Mouse (Mus musculus) MEL (cell line): ENCODE measurements around the gene Ubtd2. TPM values are rescaled to one million over a fixed set of nuclear protein-coding genes. Genes with fewer than 3 reads are reported as not detected.

Experiments
- DNase-seq: peaks from one replicate; pipeline ENCODE4 v3.0.0; 2011; ENCODE audit warnings: low read depth, low spot score
- H3K27ac ChIP-seq: 2 replicates; pipeline ENCODE4 v1.5.1; 2012; ENCODE audit warnings: low read depth, mild to moderate bottlenecking, control low read depth, low read length, moderate library complexity; ENCODE audit not compliant: control insufficient read depth
- H3K27me3 ChIP-seq, 2 experiments: fragments of 150-350 bp in 1 of 2; sonication (generic) in 1 of 2; 2 replicates each; pipeline ENCODE4 v1.6.1; 2012; ENCODE audit warnings: low read length in 2 of 2, mild to moderate bottlenecking in 2 of 2, improper control_type of control experiment in 1 of 2, moderate library complexity in 1 of 2; ENCODE audit not compliant: insufficient read depth in 2 of 2, control insufficient read depth in 1 of 2
- H3K36me3 ChIP-seq, 2 experiments: 2 replicates each; pipeline ENCODE4 v1.6.1; 2012 to 2014; ENCODE audit warnings: low read length in 2 of 2, improper control_type of control experiment in 1 of 2, inconsistent platforms in 1 of 2, mild to moderate bottlenecking in 1 of 2; ENCODE audit not compliant: insufficient read depth in 2 of 2, control insufficient read depth in 1 of 2
- H3K4me1 ChIP-seq, 2 experiments: fragments of 150-350 bp in 1 of 2; sonication (generic) in 1 of 2; 2 replicates each; pipeline ENCODE4 v1.6.1; 2012; ENCODE audit warnings: low read length in 2 of 2, improper control_type of control experiment in 1 of 2, mild to moderate bottlenecking in 1 of 2; ENCODE audit not compliant: insufficient read depth in 2 of 2, control insufficient read depth in 1 of 2
- H3K4me3 ChIP-seq, 2 experiments: fragments of 150-350 bp in 1 of 2; sonication (generic) in 1 of 2; 2 replicates each; pipeline ENCODE4 v1.5.1; 2012; ENCODE audit warnings: low read depth in 2 of 2, low read length in 2 of 2, mild to moderate bottlenecking in 2 of 2, moderate library complexity in 2 of 2, control low read depth in 1 of 2, improper control_type of control experiment in 1 of 2; ENCODE audit not compliant: control insufficient read depth in 1 of 2, insufficient read depth in 1 of 2
- H3K79me2 ChIP-seq: 2 replicates; pipeline ENCODE4 v1.6.1; 2012; ENCODE audit warnings: mild to moderate bottlenecking, low read length, moderate library complexity; ENCODE audit not compliant: control insufficient read depth, poor library complexity, insufficient read depth
- H3K9ac ChIP-seq: 2 replicates; pipeline ENCODE4 v1.6.1; 2012; ENCODE audit warnings: low read depth, mild to moderate bottlenecking, control low read depth, low read length, moderate library complexity; ENCODE audit not compliant: control insufficient read depth, poor library complexity, severe bottlenecking
- H3K9me3 ChIP-seq: fragments of 150-350 bp; sonication (generic); replicated peaks from 2 replicates; pipeline ENCODE4 v1.6.1; 2012; ENCODE audit warnings: mild to moderate bottlenecking, low read length, improper control_type of control experiment, moderate library complexity; ENCODE audit not compliant: insufficient read depth
- BHLHE40 ChIP-seq: IDR thresholded peaks from 2 replicates; pipeline ENCODE4 v1.6.1; 2012; ENCODE audit warnings: low read depth, mild to moderate bottlenecking, inconsistent platforms, low read length, improper control_type of control experiment, borderline replicate concordance
- CHD1 ChIP-seq: IDR thresholded peaks from 2 replicates; pipeline ENCODE4 v1.6.1; 2012; ENCODE audit warnings: low read depth, mild to moderate bottlenecking, inconsistent platforms, low read length, improper control_type of control experiment
- E2F4 ChIP-seq: IDR thresholded peaks from 2 replicates; pipeline ENCODE4 v1.6.1; 2011; ENCODE audit warnings: low read depth, low read length, improper control_type of control experiment, borderline replicate concordance
- GABPA ChIP-seq: IDR thresholded peaks from 2 replicates; pipeline ENCODE4 v1.6.1; 2012; ENCODE audit warnings: low read depth, mild to moderate bottlenecking, inconsistent platforms, low read length, improper control_type of control experiment, moderate library complexity
- GATA1 ChIP-seq: IDR thresholded peaks from 2 replicates; pipeline ENCODE4 v1.6.1; 2011; ENCODE audit warnings: low read depth, low read length, improper control_type of control experiment
- JUND ChIP-seq: IDR thresholded peaks from 2 replicates; pipeline ENCODE4 v1.6.1; 2011; ENCODE audit warnings: low read depth, mild to moderate bottlenecking, improper control_type of control experiment, low read length
- MAFK ChIP-seq: IDR thresholded peaks from 2 replicates; pipeline ENCODE4 v1.6.1; 2011; ENCODE audit warnings: low read depth, mild to moderate bottlenecking, low read length, improper control_type of control experiment, borderline replicate concordance
- MEF2A ChIP-seq: IDR thresholded peaks from 2 replicates; pipeline ENCODE4 v1.6.1; 2014; ENCODE audit warnings: low read depth, mild to moderate bottlenecking, inconsistent platforms, low read length, improper control_type of control experiment; ENCODE audit not compliant: poor library complexity, insufficient replicate concordance, severe bottlenecking; ENCODE audit errors: extremely low read depth
- MYC ChIP-seq: IDR thresholded peaks from 2 replicates; pipeline ENCODE4 v1.6.1; 2011; ENCODE audit warnings: low read depth, mild to moderate bottlenecking, low read length, improper control_type of control experiment, moderate library complexity
- POLR2AphosphoS2 ChIP-seq: IDR thresholded peaks from 2 replicates; pipeline ENCODE4 v1.6.1; 2011; ENCODE audit warnings: low read length, improper control_type of control experiment
- SIN3A ChIP-seq: IDR thresholded peaks from 2 replicates; pipeline ENCODE4 v1.6.1; 2012; ENCODE audit warnings: low read length, improper control_type of control experiment, inconsistent platforms
- SMC3 ChIP-seq: IDR thresholded peaks from 2 replicates; pipeline ENCODE4 v1.6.1; 2011; ENCODE audit warnings: low read depth, low read length, improper control_type of control experiment
- TBP ChIP-seq: IDR thresholded peaks from 2 replicates; pipeline ENCODE4 v1.8.0; 2011; ENCODE audit warnings: low read depth, low read length, improper control_type of control experiment
- TCF12 ChIP-seq: IDR thresholded peaks from 2 replicates; pipeline ENCODE4 v1.6.1; 2014; ENCODE audit warnings: low read depth, mild to moderate bottlenecking, inconsistent platforms, low read length, improper control_type of control experiment, moderate library complexity
- UBTF ChIP-seq: IDR thresholded peaks from 2 replicates; pipeline ENCODE4 v1.6.1; 2012; ENCODE audit warnings: low read depth, mild to moderate bottlenecking, inconsistent platforms, low read length, improper control_type of control experiment, moderate library complexity, borderline replicate concordance; ENCODE audit not compliant: insufficient read depth
- USF1 ChIP-seq: IDR thresholded peaks from 2 replicates; pipeline ENCODE4 v1.6.1; 2014; ENCODE audit warnings: low read depth, mild to moderate bottlenecking, inconsistent platforms, low read length, improper control_type of control experiment, moderate library complexity
- ZMIZ1 ChIP-seq: IDR thresholded peaks from 2 replicates; pipeline ENCODE4 v1.6.1; 2012; ENCODE audit warnings: low read depth, mild to moderate bottlenecking, inconsistent platforms, low read length, improper control_type of control experiment, moderate library complexity
- ZNF384 ChIP-seq: IDR thresholded peaks from 2 replicates; pipeline ENCODE4 v1.6.1; 2012; ENCODE audit warnings: low read depth, mild to moderate bottlenecking, inconsistent platforms, low read length, improper control_type of control experiment
- polyA plus RNA-seq, 2 experiments: library from polyadenylated mRNA; stranded (reverse) in 1 of 2; unstranded in 1 of 2; fragments of >175 nt in 1 of 2; fragments of >200 nt in 1 of 2; gene quantifications; 2 replicates each; pipeline versions ENCODE4 v1.2.1 to v1.2.4; 2012; ENCODE audit warnings: low replicate concordance in 2 of 2, low read depth in 1 of 2; ENCODE audit not compliant: insufficient read length in 2 of 2, insufficient read depth in 1 of 2, missing spikeins in 1 of 2
- total RNA-seq: library from RNA; depleted of rRNA; stranded (reverse); fragments of 300-350 nt; gene quantifications from 2 replicates; pipeline ENCODE4 v1.2.3, GENCODE M21; 2012

Gene Ubtd2
- total and polyA plus RNA-seq, 3 experiments: 25.7 to 28.7 TPM; not detected in 1

DNA sequence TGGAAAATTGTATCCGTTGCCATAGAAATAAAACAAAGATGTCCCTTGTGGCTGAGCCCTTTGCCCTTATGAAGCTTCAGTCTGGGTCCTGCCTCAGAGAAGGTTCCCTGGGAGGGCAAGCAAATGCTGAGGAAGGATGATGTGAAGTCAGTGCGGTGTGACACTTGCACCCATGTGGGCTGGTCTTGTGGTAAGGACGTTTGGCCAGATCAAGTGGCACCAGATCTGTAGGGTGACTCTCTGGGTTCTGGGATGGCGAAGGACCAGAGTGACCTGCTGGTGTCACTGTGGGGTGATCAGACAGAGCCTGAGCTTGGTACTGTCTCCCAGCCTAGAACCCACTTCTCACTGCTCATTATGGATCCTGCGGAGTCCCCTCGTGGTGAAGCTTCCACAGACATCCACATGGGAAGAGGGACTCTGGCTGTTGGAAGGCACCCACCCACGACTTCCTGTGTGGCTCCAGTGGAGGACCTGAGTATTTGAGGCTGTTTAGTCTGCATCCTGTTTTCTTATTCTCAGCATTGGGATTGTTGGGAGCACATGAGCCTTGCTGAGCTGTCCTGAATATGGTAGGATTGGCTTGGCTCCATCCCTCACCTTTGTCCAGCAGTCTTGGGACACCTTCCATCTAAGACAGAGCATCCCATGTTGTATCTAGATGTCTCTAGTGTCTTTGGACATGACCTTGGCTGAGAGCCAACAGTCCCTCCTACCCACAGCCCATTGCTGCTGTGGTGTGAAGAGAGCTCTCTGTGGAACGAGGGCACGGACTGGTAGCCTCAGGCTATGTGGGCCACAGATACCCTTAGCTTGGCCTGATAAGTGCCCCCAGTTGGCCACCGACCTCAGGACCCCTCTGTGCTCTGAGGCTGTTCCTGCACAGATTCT is 106.5 kb downstream of the Ubtd2 start:
- H3K27ac ChIP-seq: no peak overlapping the region
- DNase-seq: no peak
- no peak overlapping the region for H3K9ac ChIP-seq
- no peaks in the 10 kb centered on the region for H3K79me2 ChIP-seq
- H3K36me3 ChIP-seq: peaks cover 0 to 15% of the 10 kb centered on the region in 2 experiments; a peak in 2 of 4 replicates
- no peaks in the 10 kb centered on the region for H3K9me3 ChIP-seq
- H3K4me3 ChIP-seq: no peak overlapping the region
- TF ChIP-seq UBTF (no peak), ZNF384 (no peak), SMC3 (no peak), GABPA (no peak), JUND (no peak), TBP (no peak), SIN3A (no peak), MEF2A (no peak), MAFK (no peak), POLR2AphosphoS2 (no peak), MYC (no peak), TCF12 (no peak), BHLHE40 (no peak), USF1 (no peak), ZMIZ1 (no peak), CHD1 (no peak), E2F4 (no peak)
- H3K4me1 ChIP-seq: peaks cover 4 to 31% of the 10 kb centered on the region in 2 experiments
- no peaks in the 10 kb centered on the region for H3K27me3 ChIP-seq

DNA sequence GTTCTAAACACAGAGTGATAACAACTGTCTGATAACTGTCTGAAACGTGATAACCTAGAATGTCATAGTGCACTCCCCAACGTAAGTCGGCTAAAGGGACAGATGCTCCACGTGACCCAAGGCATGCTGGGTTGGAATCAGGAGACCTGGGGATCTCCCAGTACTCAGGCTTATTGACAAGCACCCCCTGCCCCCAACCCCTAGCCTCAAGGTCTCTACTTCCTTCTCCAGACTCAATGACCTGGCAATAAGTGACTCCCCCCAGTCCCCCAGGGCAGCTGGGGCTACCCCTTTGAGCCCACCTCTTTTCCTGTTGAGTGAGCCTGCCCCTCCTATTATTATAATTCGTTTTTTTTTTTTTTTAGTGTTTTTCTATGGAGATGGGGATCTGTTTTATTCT is 107.5 kb downstream of the Ubtd2 start:
- peaks cover 4 to 31% of the 10 kb centered on the region in 2 experiments for H3K4me1 ChIP-seq
- H3K27me3 ChIP-seq: no peaks in the 10 kb centered on the region
- H3K27ac ChIP-seq: no peak overlapping the region
- H3K4me3 ChIP-seq: no peak overlapping the region
- 0 out of 2 replicates have a peak, but pooled peaks have one; percentile 4 for TF ChIP-seq GATA1
- TF ChIP-seq BHLHE40: no peak
- no peak for TF ChIP-seq JUND
- H3K79me2 ChIP-seq: no peaks in the 10 kb centered on the region
- DNase-seq: no peak
- H3K36me3 ChIP-seq: peaks cover 0 to 15% of the 10 kb centered on the region in 2 experiments; a peak in 2 of 4 replicates
- no peaks in the 10 kb centered on the region for H3K9me3 ChIP-seq
- H3K9ac ChIP-seq: no peak overlapping the region
